Mouse (Mus musculus): ENCODE measurements around the gene Khdc1a. TPM values are rescaled to one million over a fixed set of nuclear protein-coding genes. Genes with fewer than 3 reads are reported as not detected.

The Khdc1a gene
- polyA plus RNA-seq, 2 experiments = not detected

- Histone ChIP-seq H3K27me3 (ENCODE audit: control insufficient read depth, insufficient read depth, low read length) (no peaks in the 10 kb centered on the region), H3K4me2 (ENCODE audit: low read depth) (no peak within 1 kb of the TSS), H3K27ac (no peak within 1 kb of the TSS), H3K9me3 (ENCODE audit: control insufficient read depth, low read length) (no peaks in the 10 kb centered on the region), H3K9ac (replicated peaks) (no peak within 1 kb of the TSS), H3K4me1 (replicated peaks; ENCODE audit: control insufficient read depth in 2 of 2, insufficient read depth in 2 of 2, low read length in 1 of 2) (no peaks in the 10 kb centered on the region), H3K36me3 (replicated peaks; ENCODE audit: control insufficient read depth, insufficient read depth, low read depth) (no peaks in the 10 kb centered on the region), H3K4me3 (ENCODE audit: insufficient read depth in 1 of 2, low read depth in 2 of 2, low read length in 2 of 2) (no peak within 1 kb of the TSS)
- DNase-seq (ENCODE audit: low read depth in 3 of 3, low spot score in 3 of 3) = no peak
- ATAC-seq (ENCODE audit: insufficient read depth) = no peak
- TF ChIP-seq EP300 (IDR thresholded peaks at IDR 0.05; ENCODE audit: low read depth) (no peak), CTCF (IDR thresholded peaks at IDR 0.05; ENCODE audit: low read depth) (no peak)
- 59% methylated on average over 1 of the region's 1 CpGs for WGBS (ENCODE audit: insufficient replicate concordance)
These were observed 33.8 kb downstream of the Khdc1a start, which contains the start of gene Khdc1b for GRCm38 (mm10) chr1:21383256-21383655. Khdc1b (plus strand) TSS chr1:21383556.

GRCm38 (mm10) chr1:21391138-21391671 lies 41.8 kb downstream of the Khdc1a start:
- ATAC-seq (ENCODE audit: insufficient read depth) (no peak), DNase-seq (ENCODE audit: low read depth in 3 of 3, low spot score in 3 of 3) (no peak)
- H3K4me1 ChIP-seq (replicated peaks; ENCODE audit: control insufficient read depth in 2 of 2, insufficient read depth in 2 of 2, low read length in 1 of 2) = no peaks in the 10 kb centered on the region
- no peak overlapping the region for H3K27ac ChIP-seq
- H3K4me2 ChIP-seq (ENCODE audit: low read depth) = no peak overlapping the region
- TF ChIP-seq CTCF (IDR thresholded peaks at IDR 0.05; ENCODE audit: low read depth) = no peak
- TF ChIP-seq EP300 (IDR thresholded peaks at IDR 0.05; ENCODE audit: low read depth) = no peak
- H3K9me3 ChIP-seq (ENCODE audit: control insufficient read depth, low read length) = no peaks in the 10 kb centered on the region
- H3K9ac ChIP-seq (replicated peaks) = no peak overlapping the region
- H3K36me3 ChIP-seq (replicated peaks; ENCODE audit: control insufficient read depth, insufficient read depth, low read depth) = no peaks in the 10 kb centered on the region
- no peaks in the 10 kb centered on the region for H3K27me3 ChIP-seq (ENCODE audit: control insufficient read depth, insufficient read depth, low read length)
- WGBS (ENCODE audit: insufficient replicate concordance) = 63% methylated on average over 6 of the region's 6 CpGs
- no peak overlapping the region for H3K4me3 ChIP-seq (ENCODE audit: insufficient read depth in 1 of 2, low read depth in 2 of 2, low read length in 2 of 2)

Other genes with a start within 250 kb of the Khdc1a start
- gene Tmem14a, start 131.1 kb upstream of the Khdc1a start, polyA plus RNA-seq (2012; rRNA removed) = 2.4 and 2.7 TPM in 2 replicates
- 2.9 and 4.0 TPM in 2 replicates for gene Tmem14a, start 131.1 kb upstream of the Khdc1a start, polyA plus RNA-seq (2014; fragmentation: Nextera tagmentation; extraction: Ambion mirVana)
- gene Gsta3, start 109.1 kb upstream of the Khdc1a start, polyA plus RNA-seq (2012; rRNA removed) = 25.8 and 45.0 TPM in 2 replicates
- gene Gsta3, start 109.1 kb upstream of the Khdc1a start, polyA plus RNA-seq (2014; fragmentation: Nextera tagmentation; extraction: Ambion mirVana) = 49.6 and 52.1 TPM in 2 replicates
- gene Khdc1c, start 18.7 kb downstream of the Khdc1a start, polyA plus RNA-seq (2012; rRNA removed) = not detected in 2 replicates
- not detected in 2 replicates for gene Khdc1c, start 18.7 kb downstream of the Khdc1a start, polyA plus RNA-seq (2014; fragmentation: Nextera tagmentation; extraction: Ambion mirVana)
- gene Khdc1b, start 33.9 kb downstream of the Khdc1a start, polyA plus RNA-seq (2012; rRNA removed) = not detected in 2 replicates
- not detected in 2 replicates for gene Khdc1b, start 33.9 kb downstream of the Khdc1a start, polyA plus RNA-seq (2014; fragmentation: Nextera tagmentation; extraction: Ambion mirVana)

All from liver, embryonic 14.5 days (tissue).